Mouse (Mus musculus) spleen, adult 12 weeks (tissue): ENCODE data around the gene B630019K06Rik.
A peak's percentile ranks its signal among the peaks of the same experiment; 100 is the strongest.
"Not testable (repeated sequence)": the region's sequence is repeated elsewhere in the genome, so short reads cannot be mapped to it uniquely, and the experiment has no call there.

Source experiments
- DNase-seq: peaks from one replicate; pipeline ENCODE4 v3.0.0; 2022; ENCODE audit warnings: low spot score

B630019K06Rik gene

GRCm38 (mm10) chrX:8892343-8893155 lies at the start of gene B630019K06Rik:
Gene B630019K06Rik (plus strand): TSS chrX:8892382.
- DNase-seq = peak; percentile 12

- no peak for DNase-seq
These were observed 48.5 kb upstream of the B630019K06Rik start, which contains the start of gene Gm6592 for GRCm38 (mm10) chrX:8843694-8844093. Gene Gm6592 (plus strand): TSS chrX:8843994.

GRCm38 (mm10) chrX:8852486-8852885 lies 39.7 kb upstream of the B630019K06Rik start:
- DNase-seq = no peak

- DNase-seq = not testable (repeated sequence)
These were observed 27.9 kb upstream of the B630019K06Rik start for GRCm38 (mm10) chrX:8864331-8864730.

GRCm38 (mm10) chrX:8873953-8874352 lies 18.2 kb upstream of the B630019K06Rik start, which contains the start of gene Gm5751:
Gene Gm5751 (plus strand): TSS chrX:8874253.
- DNase-seq = not testable (repeated sequence)

- DNase-seq = no peak
These were observed 7.8 kb upstream of the B630019K06Rik start for GRCm38 (mm10) chrX:8884336-8884735.

GRCm38 (mm10) chrX:8891975-8892342 lies 223 bp upstream of the B630019K06Rik start:
- DNase-seq = no peak

- DNase-seq = no peak
These were observed 1.0 kb downstream of the B630019K06Rik start for GRCm38 (mm10) chrX:8893182-8893651.

- DNase-seq = no peak
These were observed 8.6 kb downstream of the B630019K06Rik start for GRCm38 (mm10) chrX:8900823-8901222.

- DNase-seq = no peak
These were observed 9.8 kb downstream of the B630019K06Rik start for GRCm38 (mm10) chrX:8901906-8902472.

GRCm38 (mm10) chrX:8921080-8921479 lies 28.9 kb downstream of the B630019K06Rik start:
- DNase-seq = no peak

GRCm38 (mm10) chrX:8921813-8922607 lies 29.8 kb downstream of the B630019K06Rik start:
- DNase-seq = no peak

GRCm38 (mm10) chrX:8927308-8927707 lies 35.1 kb downstream of the B630019K06Rik start:
- DNase-seq = no peak

GRCm38 (mm10) chrX:8944041-8944440 lies 51.9 kb downstream of the B630019K06Rik start:
- DNase-seq = no peak
